Comparison of ENCODE assay signal across 13 mouse cellular contexts in the genomic region with DNA sequence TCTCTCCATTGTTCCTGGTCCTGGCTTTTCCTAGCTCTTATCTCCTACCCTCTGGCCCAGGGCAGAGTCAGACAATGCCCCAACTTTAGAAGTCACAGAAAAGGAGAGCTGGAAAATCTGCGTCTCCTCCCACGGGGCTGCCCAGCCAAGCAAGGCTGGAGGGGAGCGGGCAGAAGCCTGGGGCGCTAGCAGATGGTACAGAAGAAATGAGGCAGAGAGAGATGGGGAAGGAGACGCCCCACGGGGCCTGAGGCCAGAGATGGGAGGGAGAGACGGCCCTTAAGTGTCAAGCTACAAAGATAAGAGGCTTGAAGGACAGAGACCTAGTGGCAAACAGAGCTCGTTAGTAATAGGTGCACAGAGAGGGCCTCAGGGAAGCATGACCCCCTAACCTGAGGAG. TPM values are rescaled to one million over a fixed set of nuclear protein-coding genes. Genes with fewer than 3 reads are reported as not detected.
DNase-seq lines count a peak whose midpoint lies in the region; ATAC-seq and TF ChIP-seq lines count a peak whose summit lies in the region.
"Had no signal": no experiment of that assay in that cellular context is flagged by ENCODE, and none has a peak within 500 bp of the region (broad histone marks: within the 10 kb centered on the region; RNA-seq: fewer than 3 reads in every experiment).

No protein-coding gene starts in this region.

- H3K9me3 ChIP-seq in heart, embryonic 15.5 days (replicated peaks) = no peaks in the 10 kb centered on the region
- peaks cover 4% of the 10 kb centered on the region; the same call in 1 of the 2 replicates for H3K9me3 ChIP-seq in midbrain, embryonic 10.5 days (replicated peaks)
- no peaks in the 10 kb centered on the region for H3K9me3 ChIP-seq in midbrain, postnatal 0 days (ENCODE audit: low read length)
- H3K9me3 ChIP-seq: G1E had no signal

- H3K27me3 ChIP-seq in heart, embryonic 15.5 days = peaks cover 21% of the 10 kb centered on the region
- peaks cover 35% of the 10 kb centered on the region for H3K27me3 ChIP-seq in midbrain, embryonic 10.5 days (ENCODE audit: low read depth, poor library complexity, severe bottlenecking)
- H3K27me3 ChIP-seq in midbrain, postnatal 0 days (ENCODE audit: insufficient read depth, low read length) = no peaks in the 10 kb centered on the region

- WGBS in heart, embryonic 15.5 days = 25% methylated on average over 8 of the region's 8 CpGs
- 66% methylated on average over 8 of the region's 8 CpGs for WGBS in midbrain, embryonic 10.5 days
- 46% methylated on average over 8 of the region's 8 CpGs for WGBS in midbrain, postnatal 0 days

- peak overlapping the region; percentile 29; the same call in 1 of the 2 replicates for H3K9ac ChIP-seq in heart, embryonic 15.5 days
- H3K9ac ChIP-seq in midbrain, postnatal 0 days (replicated peaks; ENCODE audit: low read length, poor library complexity, severe bottlenecking) = no peak overlapping the region; the same call in 1 of the 2 replicates
- H3K9ac ChIP-seq: embryonic facial prominence, embryonic 12.5 days had no signal

- intact Hi-C loops in heart, postnatal 14 days (cut with DNase I) = no loop called here

- H3K4me2 ChIP-seq in heart, embryonic 15.5 days = no peak overlapping the region; the same call in 1 of the 2 replicates
- no peak overlapping the region for H3K4me2 ChIP-seq in midbrain, postnatal 0 days (ENCODE audit: low read depth, low read length, poor library complexity, severe bottlenecking)

- peak; percentile 54 for DNase-seq in cerebellum, adult 11-12 months
- DNase-seq in cerebellum, postnatal 14 days = no peak
- no peak for DNase-seq in heart, postnatal 14 days
- no peak for DNase-seq in midbrain, embryonic 10.5 days (ENCODE audit: low spot score)
- DNase-seq in midbrain, postnatal 0 days (ENCODE audit: low spot score) = no peak
- no peak for DNase-seq in adipocyte (ENCODE audit: low spot score)
- DNase-seq in thymus, adult 18-20 months = no peak
- DNase-seq: lung, postnatal 4 days had no signal

- TF ChIP-seq CTCF in midbrain, postnatal 0 days (IDR thresholded peaks at IDR 0.05) = no peak

- H3K4me3 ChIP-seq in heart, embryonic 15.5 days = no peak overlapping the region
- no peak overlapping the region for H3K4me3 ChIP-seq in midbrain, embryonic 10.5 days
- no peak overlapping the region for H3K4me3 ChIP-seq in midbrain, postnatal 0 days (ENCODE audit: low read depth, low read length)
- H3K4me3 ChIP-seq: embryonic facial prominence, embryonic 12.5 days had no signal

- H3K27ac ChIP-seq in heart, embryonic 15.5 days = peak overlapping the region; percentile 94
- peak overlapping the region; percentile 74 for H3K27ac ChIP-seq in midbrain, embryonic 10.5 days (replicated peaks)
- H3K27ac ChIP-seq in midbrain, postnatal 0 days (ENCODE audit: low read depth, low read length) = no peak overlapping the region
- H3K27ac ChIP-seq: embryonic facial prominence, embryonic 12.5 days had no signal

- no peaks in the 10 kb centered on the region for H3K36me3 ChIP-seq in heart, embryonic 15.5 days
- no peaks in the 10 kb centered on the region for H3K36me3 ChIP-seq in midbrain, embryonic 10.5 days
- H3K36me3 ChIP-seq in midbrain, postnatal 0 days (ENCODE audit: insufficient read depth, low read length) = no peaks in the 10 kb centered on the region
- H3K36me3 ChIP-seq: embryonic facial prominence, embryonic 12.5 days; G1E had no signal

- peaks cover 49% of the 10 kb centered on the region for H3K4me1 ChIP-seq in heart, embryonic 15.5 days (replicated peaks)
- H3K4me1 ChIP-seq in midbrain, embryonic 10.5 days = peaks cover 44% of the 10 kb centered on the region
- H3K4me1 ChIP-seq in midbrain, postnatal 0 days (ENCODE audit: insufficient read depth, low read length) = no peaks in the 10 kb centered on the region; the same call in 1 of the 2 replicates

- ATAC-seq in heart, embryonic 15.5 days (replicated peaks; ENCODE audit: insufficient number of reproducible peaks, insufficient read depth, low FRiP score, low read depth) = no peak
- no peak for ATAC-seq in midbrain, postnatal 0 days (ENCODE audit: low FRiP score)

RNA-seq across cellular contexts. Expression of a gene that starts 4.4 kb away (rescaled TPM):
- polyA plus RNA-seq in heart, embryonic 15.5 days (2015; fragmentation: Nextera tagmentation; extraction: Ambion mirVana) = 18.9 and 21.0 TPM in 2 replicates
- total RNA-seq in heart, postnatal 14 days (2021) = 10 to 100 TPM; 37.9 to 43.0 TPM
- 4.3 and 4.8 TPM in 2 replicates for polyA plus RNA-seq in midbrain, embryonic 10.5 days (2016; fragmentation: Nextera tagmentation; extraction: Ambion mirVana)
- total RNA-seq in midbrain, postnatal 0 days (2014; rRNA removed) = 83.7 and 89.0 TPM in 2 replicates
- 13.1 and 13.4 TPM in 2 replicates for polyA plus RNA-seq in midbrain, postnatal 0 days (2015; fragmentation: Nextera tagmentation; extraction: Ambion mirVana)

RNA-seq across cellular contexts. Expression of a gene that starts 5.9 kb away (rescaled TPM):
- polyA plus RNA-seq in heart, embryonic 15.5 days (2015; fragmentation: Nextera tagmentation; extraction: Ambion mirVana) = 73.8 and 73.9 TPM in 2 replicates
- total RNA-seq in heart, postnatal 14 days (2021) = under 1 TPM; 0.37 to 0.55 TPM
- 0.60 and 1.5 TPM in 2 replicates for polyA plus RNA-seq in midbrain, embryonic 10.5 days (2016; fragmentation: Nextera tagmentation; extraction: Ambion mirVana)
- total RNA-seq in midbrain, postnatal 0 days (2014; rRNA removed) = 2.3 and 7.4 TPM in 2 replicates
- 1.7 and 2.3 TPM in 2 replicates for polyA plus RNA-seq in midbrain, postnatal 0 days (2015; fragmentation: Nextera tagmentation; extraction: Ambion mirVana)
- total RNA-seq: gastrocnemius, adult 18-20 months had no signal
- polyA plus RNA-seq: limb, embryonic 11.5 days had no signal

RNA-seq across cellular contexts. Expression of a gene that starts 22.3 kb away (rescaled TPM):
- 93.2 and 96.6 TPM in 2 replicates for polyA plus RNA-seq in heart, embryonic 15.5 days (2015; fragmentation: Nextera tagmentation; extraction: Ambion mirVana)
- 10 to 100 TPM; 62.8 to 70.8 TPM for total RNA-seq in heart, postnatal 14 days (2021)
- 168 and 180 TPM in 2 replicates for polyA plus RNA-seq in midbrain, embryonic 10.5 days (2016; fragmentation: Nextera tagmentation; extraction: Ambion mirVana)
- 31.4 and 36.7 TPM in 2 replicates for total RNA-seq in midbrain, postnatal 0 days (2014; rRNA removed)
- polyA plus RNA-seq in midbrain, postnatal 0 days (2015; fragmentation: Nextera tagmentation; extraction: Ambion mirVana) = 115 and 116 TPM in 2 replicates

RNA-seq across cellular contexts. Expression of a gene that starts 22.7 kb away (rescaled TPM):
- 8.8 and 10.0 TPM in 2 replicates for polyA plus RNA-seq in heart, embryonic 15.5 days (2015; fragmentation: Nextera tagmentation; extraction: Ambion mirVana)
- total RNA-seq in heart, postnatal 14 days (2021) = 1 to 10 TPM; 5.9 to 6.1 TPM
- 17.0 and 21.2 TPM in 2 replicates for polyA plus RNA-seq in midbrain, embryonic 10.5 days (2016; fragmentation: Nextera tagmentation; extraction: Ambion mirVana)
- total RNA-seq in midbrain, postnatal 0 days (2014; rRNA removed) = 17.3 and 17.8 TPM in 2 replicates
- 30.2 and 32.5 TPM in 2 replicates for polyA plus RNA-seq in midbrain, postnatal 0 days (2015; fragmentation: Nextera tagmentation; extraction: Ambion mirVana)

RNA-seq across cellular contexts. Expression of a gene that starts 40.5 kb away (rescaled TPM):
- 2.1 and 2.2 TPM in 2 replicates for polyA plus RNA-seq in heart, embryonic 15.5 days (2015; fragmentation: Nextera tagmentation; extraction: Ambion mirVana)
- total RNA-seq in heart, postnatal 14 days (2021) = 10 to 100 TPM in 1 of 2 experiments, 1 to 10 TPM in 1; 9.9 to 11.2 TPM
- 2.4 and 2.6 TPM in 2 replicates for polyA plus RNA-seq in midbrain, embryonic 10.5 days (2016; fragmentation: Nextera tagmentation; extraction: Ambion mirVana)
- total RNA-seq in midbrain, postnatal 0 days (2014; rRNA removed) = 3.1 and 4.7 TPM in 2 replicates
- polyA plus RNA-seq in midbrain, postnatal 0 days (2015; fragmentation: Nextera tagmentation; extraction: Ambion mirVana) = 6.1 and 6.2 TPM in 2 replicates

Comparison
In these comparisons a context has a peak if more than half of its experiments do, and no peak if none do; other contexts are left out.
1. RNA of a gene that starts 5.9 kb away (polyA plus RNA-seq): 73.8 to 73.9 TPM in heart, embryonic 15.5 days; 1.7 to 2.3 TPM in midbrain, postnatal 0 days and 0.60 to 1.5 TPM in midbrain, embryonic 10.5 days; every median in the first group is over 10 times any median in the second.